Mouse (Mus musculus) natural killer cell, adult 2 months (primary cell): ENCODE data around the gene Dclk3.

Experiments
- DNase-seq, 2 experiments: peaks; one replicate each; pipeline ENCODE4 v3.0.0; 2022; ENCODE audit warnings: low spot score in 2 of 2

The Dclk3 gene

DNA sequence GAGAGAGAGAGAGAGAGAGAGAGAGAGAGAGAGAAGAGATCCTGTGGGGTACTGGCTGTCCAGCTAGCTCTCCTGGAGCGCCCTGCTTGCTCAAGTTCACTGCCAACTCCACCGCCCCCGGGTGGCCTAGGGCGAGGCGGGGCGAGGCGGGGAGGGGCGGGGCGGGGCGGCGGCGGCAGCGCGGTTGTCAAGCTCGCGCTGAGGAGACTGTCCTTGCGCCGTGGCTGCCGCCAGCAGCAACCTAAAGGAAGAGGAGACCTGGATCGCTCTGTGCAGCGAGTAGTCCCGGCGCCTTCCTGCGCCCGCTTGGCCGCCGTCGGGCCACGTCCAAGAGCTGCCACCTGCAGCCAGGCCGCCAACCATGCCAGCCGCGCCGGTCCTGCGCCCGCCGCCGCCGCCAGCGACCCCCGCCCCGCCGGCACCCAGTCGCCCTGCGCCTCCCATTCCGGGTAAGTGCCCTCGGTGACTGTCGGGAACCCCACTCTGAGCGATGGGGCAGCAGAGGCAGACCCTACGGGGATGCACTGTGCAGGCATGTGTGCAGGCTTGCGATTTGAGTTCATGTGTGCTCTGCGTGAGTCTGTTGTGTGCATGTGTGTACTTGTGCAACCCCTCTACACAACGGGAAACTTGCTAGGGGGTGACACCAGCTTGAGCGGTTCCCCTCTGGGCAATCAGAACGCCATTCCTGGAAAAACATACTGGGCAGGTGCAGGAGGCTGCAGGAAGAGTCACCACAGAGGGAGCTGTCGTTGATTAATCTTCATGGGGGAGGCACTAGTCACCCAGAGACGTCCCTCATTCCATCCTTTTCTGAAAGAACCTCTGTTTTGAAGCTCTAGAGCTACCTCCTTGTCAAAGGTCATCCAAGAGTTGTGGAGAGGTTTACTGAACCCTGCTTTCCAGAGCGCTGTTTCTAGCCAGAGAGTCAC, at the start of gene Dclk3:
Gene Dclk3, plus strand, starts transcription at position 178 of the 932 bp plus-strand sequence.
- DNase-seq: no peak

GRCm38 (mm10) chr9:111390016-111390415, 48.9 kb upstream of the Dclk3 start:
- no peak for DNase-seq

- DNase-seq: no peak
These were observed 47.8 kb upstream of the Dclk3 start for GRCm38 (mm10) chr9:111391036-111391435.

DNA sequence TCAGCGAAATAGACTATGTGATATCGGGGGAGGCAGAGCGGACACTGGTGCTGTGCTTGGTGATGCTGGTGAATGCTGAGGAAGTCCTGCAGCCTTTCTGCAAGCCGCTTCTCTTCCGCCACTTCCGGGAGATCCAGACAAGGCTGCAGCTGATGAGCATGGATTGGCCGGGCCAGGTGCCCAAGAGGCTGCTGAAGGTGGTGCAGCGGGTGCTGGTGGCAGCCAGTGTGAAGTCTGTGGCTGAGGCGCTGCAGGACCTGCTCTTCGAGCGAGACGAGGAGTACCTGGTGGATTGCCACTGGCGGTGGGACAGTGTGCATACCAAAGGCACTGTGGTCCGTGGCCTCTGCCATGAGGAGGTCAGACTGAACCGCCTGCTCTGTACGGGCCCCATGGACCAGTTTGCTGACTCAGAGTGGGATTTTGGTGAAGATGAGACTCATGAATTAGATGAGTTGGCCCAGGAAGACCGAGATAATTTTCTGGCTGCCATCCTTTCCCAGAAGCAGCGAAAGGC, 46.9 kb upstream of the Dclk3 start:
- no peak for DNase-seq

DNA sequence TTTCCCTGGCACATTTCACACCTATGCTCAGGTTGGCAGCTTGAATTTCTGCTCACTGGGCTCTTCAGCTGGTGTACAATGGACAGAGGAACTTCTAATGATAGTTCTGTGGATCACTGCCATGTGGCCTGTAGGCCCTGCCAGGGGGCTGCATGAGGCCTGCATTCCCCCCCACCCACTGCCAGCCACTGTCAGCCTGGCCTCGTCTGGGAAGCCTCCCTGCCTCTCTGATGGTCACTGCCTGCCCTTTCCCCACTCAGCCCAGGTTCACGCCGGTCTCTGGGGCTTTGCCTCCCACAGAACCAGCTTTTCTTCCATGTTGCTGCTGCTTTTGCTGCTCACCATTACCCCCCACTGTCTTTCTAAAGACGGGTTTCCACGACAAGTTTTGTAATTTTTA, 43.6 kb upstream of the Dclk3 start:
- no peak for DNase-seq

DNA sequence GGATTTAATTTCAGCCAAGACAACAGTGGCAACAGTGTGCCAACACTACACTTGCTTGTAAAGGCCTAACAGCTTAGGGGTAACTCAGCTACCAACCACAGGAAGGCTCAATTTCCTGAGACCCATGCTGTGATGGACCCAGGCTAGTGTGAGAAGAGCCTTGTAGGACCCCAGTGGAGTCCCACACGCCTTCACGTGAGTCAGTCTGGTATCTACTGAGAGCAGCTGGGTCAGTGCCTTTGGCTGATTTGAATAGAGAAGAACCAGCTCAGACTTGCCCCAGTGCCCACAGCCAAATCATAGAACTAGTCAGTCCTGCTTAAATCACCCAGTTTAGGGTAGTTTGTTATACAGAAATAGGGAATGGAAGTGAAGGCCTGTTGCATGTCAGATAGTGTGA, 40.8 kb upstream of the Dclk3 start:
- DNase-seq: no peak

- no peak for DNase-seq
These were observed 38.8 kb upstream of the Dclk3 start for GRCm38 (mm10) chr9:111400089-111400488.

GRCm38 (mm10) chr9:111403159-111403558, 35.7 kb upstream of the Dclk3 start:
- no peak for DNase-seq

GRCm38 (mm10) chr9:111404346-111405079, 34.4 kb upstream of the Dclk3 start:
- DNase-seq: no peak

GRCm38 (mm10) chr9:111405080-111405428, 33.8 kb upstream of the Dclk3 start:
- DNase-seq: no peak

DNA sequence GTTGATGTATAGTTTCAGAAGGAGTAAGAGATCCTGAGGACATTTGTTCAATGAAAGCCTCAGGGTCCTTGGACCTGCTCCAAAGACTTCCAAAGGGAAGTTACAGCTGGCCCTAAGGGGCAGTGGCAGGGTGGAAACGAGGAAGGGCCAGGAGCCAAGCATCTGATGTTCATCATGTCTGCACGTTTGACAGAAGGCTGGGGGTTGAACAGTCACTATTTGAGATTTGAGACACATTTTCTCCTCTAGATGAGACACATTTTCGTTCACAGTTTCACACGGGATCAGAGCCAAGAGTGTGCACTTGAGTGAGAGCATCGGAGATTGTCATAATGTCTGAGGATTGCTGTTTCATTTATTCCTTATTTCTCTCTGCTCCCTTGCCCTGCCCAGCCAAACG, 30.9 kb upstream of the Dclk3 start:
- DNase-seq: no peak

- DNase-seq: no peak
These were observed 30.5 kb upstream of the Dclk3 start for GRCm38 (mm10) chr9:111408427-111408826.

DNA sequence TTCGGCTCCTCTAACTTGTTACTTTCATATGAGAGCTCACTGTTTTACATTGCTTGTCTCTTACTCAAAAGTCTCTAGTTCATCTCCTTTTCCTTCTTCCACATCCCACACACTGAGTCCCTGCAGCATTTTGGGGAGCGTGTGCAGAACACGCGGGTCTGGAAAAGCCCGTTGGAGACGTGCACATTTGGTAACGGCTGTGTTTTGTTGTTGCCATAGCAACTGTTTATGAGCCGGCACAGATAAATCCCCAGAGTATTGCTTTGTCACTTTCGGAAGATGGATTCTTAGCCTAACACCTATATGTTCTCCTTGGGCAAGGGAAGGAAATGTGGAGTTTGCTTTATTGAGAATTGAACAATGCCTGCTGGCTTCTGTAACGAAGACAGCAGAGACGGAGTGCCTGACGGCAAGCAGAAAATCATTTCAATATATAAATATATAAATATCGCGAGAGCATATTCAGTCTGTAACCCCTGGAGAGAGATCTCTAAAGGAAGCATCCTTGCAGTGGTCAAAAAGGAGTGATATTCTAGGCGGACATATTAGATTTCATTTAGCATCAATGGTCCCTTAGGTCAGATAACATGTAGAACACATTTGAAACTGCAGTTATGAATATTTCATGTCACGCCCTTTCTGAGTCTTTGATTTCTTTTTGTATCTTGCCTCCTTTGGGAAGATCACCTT, 26.3 kb upstream of the Dclk3 start:
- DNase-seq: no peak

- DNase-seq: no peak
These were observed 17.0 kb upstream of the Dclk3 start for GRCm38 (mm10) chr9:111421862-111422261.

DNA sequence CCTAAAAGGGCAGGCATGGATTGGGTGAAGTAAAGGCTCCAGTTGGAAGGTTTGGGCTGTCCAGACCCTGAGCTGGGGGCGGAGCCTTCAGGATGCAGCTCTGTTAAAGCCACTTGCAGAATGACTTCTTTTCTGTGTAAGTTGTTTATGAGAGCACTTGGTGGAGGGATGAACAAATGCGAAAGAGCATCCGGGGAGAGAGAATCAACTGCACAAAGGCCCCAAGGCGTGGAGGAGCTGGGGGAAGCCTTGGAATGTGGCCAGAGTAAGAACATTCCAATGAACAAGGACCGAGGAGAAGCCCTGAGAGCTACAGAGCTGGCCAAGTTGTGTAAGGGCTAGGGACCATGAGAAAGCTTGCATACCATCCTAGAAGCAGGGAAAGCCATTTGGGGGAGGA, 16.3 kb upstream of the Dclk3 start:
- DNase-seq: no peak

DNA sequence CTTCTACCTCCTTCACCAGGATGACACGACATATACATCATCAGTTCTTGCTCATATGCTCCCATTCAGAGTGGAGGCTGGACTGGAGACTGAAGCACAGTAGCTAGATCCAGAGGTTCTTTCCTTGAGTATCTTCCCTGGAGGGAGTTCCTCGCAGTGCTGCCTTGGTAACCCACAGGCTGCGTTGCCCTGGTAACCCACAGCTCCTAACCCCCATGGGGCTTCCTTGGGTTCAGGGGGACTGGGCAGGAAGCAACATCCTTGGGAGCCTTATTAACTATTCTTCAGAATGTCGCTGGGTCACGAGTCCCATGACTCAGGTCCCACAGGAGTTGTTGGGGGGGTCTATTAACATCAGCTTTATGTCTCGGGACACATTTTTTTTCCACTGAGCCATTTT, 13.8 kb upstream of the Dclk3 start:
- DNase-seq: no peak

DNA sequence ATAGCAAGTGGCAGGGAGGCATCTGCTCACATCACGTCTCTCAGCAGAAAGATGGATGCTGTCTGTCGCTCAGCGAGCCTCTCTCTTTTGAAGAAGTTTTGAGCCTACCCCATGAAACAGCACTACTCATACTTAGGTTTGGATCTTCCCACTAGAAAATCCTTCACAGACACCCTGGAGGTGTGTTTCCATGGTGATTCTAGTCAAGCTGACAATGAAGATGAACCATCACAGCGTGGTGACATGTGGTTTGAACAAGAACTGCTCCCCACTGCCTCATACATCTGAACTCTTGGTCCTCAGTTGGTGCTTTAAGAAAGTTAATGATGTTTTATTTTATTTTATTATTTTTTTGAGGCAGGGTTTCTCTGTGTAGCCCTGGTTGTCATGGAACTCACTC, 12.9 kb upstream of the Dclk3 start:
- no peak for DNase-seq

DNA sequence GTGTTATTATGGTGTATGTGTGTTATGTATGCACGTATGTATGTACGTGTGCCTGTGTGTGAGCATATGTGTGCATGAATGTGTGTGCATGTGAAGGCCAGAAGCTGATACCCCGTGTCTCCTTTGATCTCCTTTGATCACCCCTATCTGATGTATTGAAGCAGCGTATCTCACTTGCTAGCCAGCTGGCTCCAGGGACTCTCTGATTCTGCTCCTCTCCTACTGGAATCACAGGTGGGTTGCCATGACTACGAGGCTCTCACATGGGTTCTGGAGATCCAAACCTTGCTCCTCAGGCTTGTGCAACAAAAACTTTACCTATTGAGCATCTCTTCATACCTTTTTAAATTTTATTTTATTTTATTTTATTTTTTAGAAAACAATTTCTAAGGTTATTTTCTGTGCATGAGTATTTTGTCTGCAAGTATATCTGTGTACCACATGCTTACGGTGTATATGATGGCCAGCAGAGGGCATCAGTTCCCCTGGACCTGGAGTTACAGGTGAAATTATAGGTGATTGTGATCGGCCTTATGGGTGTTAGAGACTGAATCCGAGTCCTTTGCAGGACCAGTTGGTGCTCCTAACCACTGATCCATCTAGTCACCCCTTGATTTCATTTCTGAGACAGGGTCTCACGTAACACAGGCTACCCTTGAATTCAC, 10.9 kb upstream of the Dclk3 start:
- DNase-seq: no peak

- DNase-seq: no peak
These were observed 10.1 kb upstream of the Dclk3 start for GRCm38 (mm10) chr9:111428698-111429362.

GRCm38 (mm10) chr9:111429363-111429750, 9.5 kb upstream of the Dclk3 start:
- DNase-seq: no peak

- DNase-seq: no peak
These were observed 3.5 kb upstream of the Dclk3 start for GRCm38 (mm10) chr9:111435429-111435828.
